Mouse (Mus musculus) neural tube, embryonic 12.5 days (tissue): ENCODE data around the gene Grb10. TPM values are rescaled to one million over a fixed set of nuclear protein-coding genes. Genes with fewer than 3 reads are reported as not detected.

ENCODE experiments used
- ATAC-seq: fragments of 200-750 bp; cut with Nextera tagmentation; 2 replicates; pipeline ENCODE4 v1.8.0; 2017; ENCODE audit warnings: low read depth, mild to moderate bottlenecking, moderate TSS enrichment, moderate library complexity; ENCODE audit not compliant: low FRiP score
- H3K27ac ChIP-seq: fragments of 300-500 bp; sonication (generic); 2 replicates; pipeline ENCODE4 v1.5.1; 2016
- H3K27me3 ChIP-seq: fragments of 300-500 bp; sonication (generic); replicated peaks from 2 replicates; pipeline ENCODE4 v1.6.1; 2016; ENCODE audit warnings: mild to moderate bottlenecking
- H3K36me3 ChIP-seq: fragments of 300-500 bp; sonication (generic); 2 replicates; pipeline ENCODE4 v1.6.1; 2016; ENCODE audit warnings: mild to moderate bottlenecking
- H3K4me1 ChIP-seq: fragments of 300-500 bp; sonication (generic); 2 replicates; pipeline ENCODE4 v1.6.1; 2016
- H3K4me2 ChIP-seq: fragments of 300-500 bp; sonication (generic); replicated peaks from 2 replicates; pipeline ENCODE4 v1.6.1; 2016; ENCODE audit warnings: mild to moderate bottlenecking
- H3K4me3 ChIP-seq: fragments of 300-500 bp; sonication (generic); 2 replicates; pipeline ENCODE4 v1.5.1; 2016
- H3K9ac ChIP-seq: fragments of 300-500 bp; sonication (generic); 2 replicates; pipeline ENCODE4 v1.6.1; 2016; ENCODE audit warnings: mild to moderate bottlenecking
- H3K9me3 ChIP-seq: fragments of 300-500 bp; sonication (generic); 2 replicates; pipeline ENCODE4 v1.6.1; 2016; ENCODE audit warnings: mild to moderate bottlenecking
- WGBS: fragments of 180-500 bp; shearing (Covaris S2); methylation state at CpG from one replicate; pipeline ENCODE4 v1.1.7; 2016; 5-methylcytosine and 5-hydroxymethylcytosine counted together
- polyA plus RNA-seq: library from polyadenylated mRNA; unstranded; fragments of >200 nt; fragmentation: Nextera tagmentation; extraction: Ambion mirVana; gene quantifications from 2 replicates; pipeline ENCODE4 v1.2.1, GENCODE M21; 2016

Grb10 gene
- polyA plus RNA-seq, 1 experiment from 2014 or later, result 336 TPM

DNA sequence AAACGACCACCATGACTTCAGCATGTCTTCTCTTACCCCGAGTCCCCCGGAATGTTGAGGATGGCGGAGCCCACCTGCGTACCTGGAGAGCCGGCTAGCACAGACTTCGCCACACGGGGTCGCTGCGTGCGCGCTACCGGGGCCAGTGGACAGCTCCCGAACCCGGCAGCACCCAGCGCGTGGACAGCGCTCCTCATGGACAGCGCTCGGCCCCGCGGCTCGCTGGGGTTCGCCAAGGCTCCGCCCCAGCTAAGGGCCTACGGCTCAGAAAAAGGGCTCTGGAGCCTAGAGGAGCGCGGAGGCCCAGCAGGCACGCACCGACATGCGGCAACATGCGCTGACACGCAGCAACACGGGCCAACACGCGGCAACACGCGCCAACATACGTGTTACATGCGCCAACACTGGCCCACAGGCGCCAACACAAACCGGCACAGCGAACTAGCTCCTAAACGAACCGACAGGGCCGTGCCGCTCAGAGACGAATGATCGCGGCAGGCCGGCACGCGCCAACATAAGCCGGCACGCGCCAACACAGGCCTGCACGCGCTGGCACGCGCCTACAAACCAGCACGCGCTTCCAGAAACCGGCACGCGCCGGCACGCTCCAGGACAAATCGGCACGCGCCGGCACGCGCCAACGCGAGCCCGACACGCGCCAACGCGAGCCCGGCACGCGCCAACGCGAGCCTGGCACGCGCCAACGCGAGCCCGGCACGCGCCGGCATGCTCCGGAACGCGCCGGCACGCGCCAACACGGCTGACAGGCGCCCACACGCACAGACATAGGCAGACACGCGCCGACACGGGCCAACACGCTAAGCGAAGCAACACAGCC is 12.5 kb downstream of the Grb10 start:
- Histone ChIP-seq H3K36me3 (peaks cover 37% of the 10 kb centered on the region), H3K4me1 (no peaks in the 10 kb centered on the region), H3K27me3 (peaks cover 78% of the 10 kb centered on the region), H3K4me2 (peak overlapping the region; percentile 58), H3K4me3 (peak overlapping the region; percentile 29), H3K9me3 (peaks cover 28% of the 10 kb centered on the region), H3K27ac (no peak overlapping the region), H3K9ac (no peak overlapping the region)
- peak; percentile 91 for ATAC-seq
- WGBS, result 59% methylated on average over 108 of the region's 108 CpGs

DNA sequence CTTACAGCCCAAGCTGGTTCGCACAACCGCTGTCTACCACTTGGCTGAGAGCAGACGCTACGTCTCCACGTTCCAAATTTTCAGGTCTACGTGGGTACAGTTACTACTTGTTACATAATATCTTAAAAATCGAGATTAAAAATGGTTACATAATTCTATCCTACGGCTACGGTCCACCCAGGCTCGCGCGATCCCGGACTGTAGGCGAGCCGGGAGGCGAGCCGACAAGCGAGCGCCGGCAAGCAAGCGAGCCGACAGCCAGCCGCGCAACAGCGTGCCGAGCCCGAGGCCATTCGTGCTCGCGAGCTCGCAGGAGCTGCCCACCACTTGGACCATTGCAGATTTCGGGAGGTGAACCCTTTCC is 13.1 kb downstream of the Grb10 start:
- 58% methylated on average over 32 of the region's 32 CpGs for WGBS
- no peak overlapping the region for H3K9ac ChIP-seq
- H3K4me1 ChIP-seq, result no peaks in the 10 kb centered on the region
- peaks cover 28% of the 10 kb centered on the region for H3K9me3 ChIP-seq
- H3K27ac ChIP-seq, result no peak overlapping the region
- H3K4me3 ChIP-seq, result peak overlapping the region; percentile 29
- peak overlapping the region; percentile 58 for H3K4me2 ChIP-seq
- peaks cover 78% of the 10 kb centered on the region for H3K27me3 ChIP-seq
- peaks cover 37% of the 10 kb centered on the region for H3K36me3 ChIP-seq
- peak; percentile 60 for ATAC-seq

GRCm38 (mm10) chr11:12023051-12023450 is 15.4 kb downstream of the Grb10 start:
- H3K9me3 ChIP-seq, result peaks cover 28% of the 10 kb centered on the region
- WGBS, result 46% methylated on average over 3 of the region's 3 CpGs
- no peaks in the 10 kb centered on the region for H3K4me1 ChIP-seq
- no peak overlapping the region for H3K27ac ChIP-seq
- peaks cover 31% of the 10 kb centered on the region for H3K36me3 ChIP-seq
- no peak overlapping the region for H3K4me2 ChIP-seq
- H3K4me3 ChIP-seq, result no peak overlapping the region
- H3K27me3 ChIP-seq, result peaks cover 68% of the 10 kb centered on the region
- no peak for ATAC-seq
- H3K9ac ChIP-seq, result no peak overlapping the region

DNA sequence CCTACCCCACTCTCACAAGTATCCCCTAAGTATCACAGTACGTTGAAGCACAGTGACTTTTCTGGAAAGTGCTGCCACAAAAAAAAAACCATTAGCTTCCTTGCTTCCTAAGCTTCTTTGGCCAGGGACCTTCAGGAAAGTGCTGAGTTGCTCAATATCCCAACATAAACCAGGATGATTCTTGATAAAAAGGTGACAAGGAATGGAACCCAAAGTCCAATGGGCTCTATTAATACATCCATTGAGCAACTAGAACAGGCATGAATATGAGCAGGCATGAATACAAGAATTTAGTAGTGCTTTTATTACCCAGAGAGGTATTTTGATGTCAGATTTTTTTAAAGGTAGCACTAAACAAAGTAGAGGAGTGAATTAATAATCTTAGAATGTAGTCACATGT is 18.8 kb downstream of the Grb10 start:
- H3K27me3 ChIP-seq, result peaks cover 48% of the 10 kb centered on the region
- no peak overlapping the region for H3K4me3 ChIP-seq
- H3K36me3 ChIP-seq, result peaks cover 7% of the 10 kb centered on the region; the same call in 1 of the 2 replicates
- peaks cover 4% of the 10 kb centered on the region for H3K9me3 ChIP-seq
- H3K4me2 ChIP-seq, result no peak overlapping the region
- 77% methylated on average over 1 of the region's 1 CpGs for WGBS
- H3K27ac ChIP-seq, result no peak overlapping the region
- no peak for ATAC-seq
- no peak overlapping the region for H3K9ac ChIP-seq
- no peaks in the 10 kb centered on the region for H3K4me1 ChIP-seq

DNA sequence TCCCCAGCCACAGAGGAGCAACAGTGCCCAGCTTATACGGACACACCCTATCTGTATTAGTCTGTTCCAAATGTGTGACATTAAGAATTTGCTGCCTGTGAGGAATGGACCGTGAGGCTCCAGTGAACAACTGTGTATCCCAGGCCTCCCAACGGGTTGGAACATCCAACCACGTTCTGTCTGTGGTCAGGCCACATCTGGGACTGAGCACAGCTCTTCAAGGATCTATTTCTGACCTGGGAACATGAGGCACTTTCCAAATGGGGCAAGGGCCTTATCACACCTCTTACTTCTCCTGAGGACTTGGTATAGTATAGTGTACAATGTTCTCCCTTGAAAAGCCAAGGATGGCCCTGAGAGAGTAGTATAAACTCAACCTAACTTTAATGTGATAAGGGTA is 19.9 kb downstream of the Grb10 start:
- Histone ChIP-seq H3K9ac (no peak overlapping the region), H3K9me3 (peaks cover 8% of the 10 kb centered on the region; the same call in 1 of the 2 replicates), H3K4me3 (no peak overlapping the region), H3K27ac (no peak overlapping the region), H3K36me3 (peaks cover 6% of the 10 kb centered on the region; the same call in 1 of the 2 replicates), H3K27me3 (peaks cover 38% of the 10 kb centered on the region), H3K4me1 (no peaks in the 10 kb centered on the region), H3K4me2 (no peak overlapping the region)
- WGBS, result 87% methylated on average over 4 of the region's 4 CpGs
- ATAC-seq, result no peak

DNA sequence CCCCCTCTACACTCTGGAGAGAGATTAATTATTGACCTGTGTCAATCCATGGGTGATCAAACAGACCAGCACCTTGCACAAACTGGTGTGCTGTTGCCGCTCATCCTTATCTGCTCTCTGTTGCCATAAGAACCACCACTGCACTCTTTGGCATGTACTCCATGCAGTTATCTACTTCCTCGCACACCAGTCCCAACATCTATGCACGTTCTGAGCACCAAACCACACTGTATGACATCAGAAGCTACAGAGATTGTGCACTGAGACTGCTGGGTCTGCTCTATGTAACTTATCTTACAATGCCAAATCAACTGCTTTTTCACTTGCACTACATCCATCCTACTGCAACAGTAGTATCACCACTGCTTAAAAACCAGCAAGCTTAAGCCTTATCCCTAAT is 28.4 kb downstream of the Grb10 start:
- WGBS, result 90% methylated on average over 3 of the region's 3 CpGs
- H3K9me3 ChIP-seq, result peaks cover 21% of the 10 kb centered on the region; the same call in 1 of the 2 replicates
- no peak overlapping the region for H3K4me3 ChIP-seq
- H3K27ac ChIP-seq, result no peak overlapping the region
- H3K4me2 ChIP-seq, result no peak overlapping the region
- H3K27me3 ChIP-seq, result no peaks in the 10 kb centered on the region
- H3K36me3 ChIP-seq, result peaks cover 8% of the 10 kb centered on the region; the same call in 1 of the 2 replicates
- H3K4me1 ChIP-seq, result no peaks in the 10 kb centered on the region
- H3K9ac ChIP-seq, result no peak overlapping the region
- no peak for ATAC-seq

- H3K36me3 ChIP-seq, result no peaks in the 10 kb centered on the region
- no peaks in the 10 kb centered on the region for H3K4me1 ChIP-seq
- no peak for ATAC-seq
- 80% methylated on average over 4 of the region's 4 CpGs for WGBS
- no peak overlapping the region for H3K9ac ChIP-seq
- no peak overlapping the region for H3K4me2 ChIP-seq
- no peaks in the 10 kb centered on the region for H3K27me3 ChIP-seq
- H3K4me3 ChIP-seq, result no peak overlapping the region
- H3K27ac ChIP-seq, result no peak overlapping the region
- no peaks in the 10 kb centered on the region for H3K9me3 ChIP-seq
Measured at GRCm38 (mm10) chr11:12000293-12000910, 38.1 kb downstream of the Grb10 start.

- WGBS, result 88% methylated on average over 3 of the region's 3 CpGs
- H3K4me2 ChIP-seq, result no peak overlapping the region
Measured at GRCm38 (mm10) chr11:11998881-11999280, 39.6 kb downstream of the Grb10 start.

GRCm38 (mm10) chr11:11997045-11997444 is 41.4 kb downstream of the Grb10 start:
- H3K9ac ChIP-seq, result no peak overlapping the region
- 65% methylated on average over 1 of the region's 1 CpGs for WGBS
- ATAC-seq, result no peak

More at GRCm38 (mm10) chr11:11998881-11999280, 39.6 kb downstream of the Grb10 start:
- no peak overlapping the region for H3K9ac ChIP-seq
- no peaks in the 10 kb centered on the region for H3K4me1 ChIP-seq
- H3K4me3 ChIP-seq, result no peak overlapping the region
- H3K27ac ChIP-seq, result no peak overlapping the region
- H3K36me3 ChIP-seq, result no peaks in the 10 kb centered on the region
- ATAC-seq, result no peak
- H3K9me3 ChIP-seq, result no peaks in the 10 kb centered on the region
- no peaks in the 10 kb centered on the region for H3K27me3 ChIP-seq

DNA sequence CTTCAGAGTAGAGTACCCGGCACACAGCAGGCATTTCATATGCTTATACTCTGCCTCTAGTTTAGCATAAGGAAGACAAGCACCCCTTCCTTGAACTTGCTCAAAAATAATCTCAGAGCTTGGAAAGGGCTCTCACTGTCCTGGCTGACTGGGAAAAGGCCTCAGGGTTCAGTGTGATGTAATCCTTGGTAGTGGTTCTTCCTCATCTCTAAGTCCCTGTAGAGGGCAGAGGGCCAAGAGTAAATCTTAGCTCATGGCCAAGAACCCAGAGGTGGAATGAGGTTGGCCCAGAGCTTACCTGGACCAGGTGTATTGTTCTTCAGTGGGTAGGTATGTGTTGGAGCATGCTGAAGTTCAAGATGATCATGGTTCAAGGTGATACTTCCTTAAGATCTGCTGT is 43.1 kb downstream of the Grb10 start:
- ATAC-seq, result no peak
- no peaks in the 10 kb centered on the region for H3K27me3 ChIP-seq
- no peaks in the 10 kb centered on the region for H3K9me3 ChIP-seq
- no peak overlapping the region for H3K27ac ChIP-seq
- no peak overlapping the region for H3K4me3 ChIP-seq
- 90% methylated on average over 1 of the region's 1 CpGs for WGBS
- no peaks in the 10 kb centered on the region for H3K36me3 ChIP-seq
- no peak overlapping the region for H3K4me2 ChIP-seq
- H3K4me1 ChIP-seq, result no peaks in the 10 kb centered on the region
- no peak overlapping the region for H3K9ac ChIP-seq

More at GRCm38 (mm10) chr11:11997045-11997444, 41.4 kb downstream of the Grb10 start:
- Histone ChIP-seq H3K9me3 (no peaks in the 10 kb centered on the region), H3K4me3 (no peak overlapping the region), H3K4me1 (no peaks in the 10 kb centered on the region), H3K27me3 (no peaks in the 10 kb centered on the region), H3K36me3 (no peaks in the 10 kb centered on the region), H3K27ac (no peak overlapping the region), H3K4me2 (no peak overlapping the region)

DNA sequence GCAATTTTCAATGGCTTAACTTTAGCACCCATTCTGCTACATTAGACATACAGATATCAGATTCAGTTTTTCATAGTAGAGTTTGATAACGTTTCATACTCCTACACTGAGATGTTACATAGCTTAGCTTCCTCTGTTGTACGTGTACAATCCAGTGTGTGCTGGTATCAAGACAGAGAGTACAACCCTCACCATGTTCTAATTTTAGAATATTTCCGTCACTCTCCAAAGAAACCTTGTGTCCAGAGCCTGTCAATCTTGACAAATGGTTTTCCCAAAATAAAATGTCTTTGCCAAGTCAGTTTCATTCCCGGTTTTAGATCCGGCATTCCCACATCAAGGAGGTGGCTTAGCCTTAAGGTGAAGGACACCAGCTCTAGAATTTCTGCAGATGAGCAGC is 44.7 kb downstream of the Grb10 start:
- ATAC-seq, result no peak
- H3K9ac ChIP-seq, result no peak overlapping the region
- no peak overlapping the region for H3K27ac ChIP-seq
- H3K9me3 ChIP-seq, result no peaks in the 10 kb centered on the region
- H3K36me3 ChIP-seq, result no peaks in the 10 kb centered on the region
- H3K4me2 ChIP-seq, result no peak overlapping the region
- 88% methylated on average over 5 of the region's 5 CpGs for WGBS
- no peaks in the 10 kb centered on the region for H3K27me3 ChIP-seq
- no peak overlapping the region for H3K4me3 ChIP-seq
- no peaks in the 10 kb centered on the region for H3K4me1 ChIP-seq

GRCm38 (mm10) chr11:11993183-11993582 is 45.3 kb downstream of the Grb10 start:
- no peaks in the 10 kb centered on the region for H3K27me3 ChIP-seq
- H3K4me2 ChIP-seq, result no peak overlapping the region
- H3K9me3 ChIP-seq, result no peaks in the 10 kb centered on the region
- H3K27ac ChIP-seq, result no peak overlapping the region
- H3K36me3 ChIP-seq, result no peaks in the 10 kb centered on the region
- no peak overlapping the region for H3K9ac ChIP-seq
- no peak for ATAC-seq
- H3K4me3 ChIP-seq, result no peak overlapping the region
- WGBS, result 76% methylated on average over 2 of the region's 2 CpGs
- H3K4me1 ChIP-seq, result no peaks in the 10 kb centered on the region
